Mouse (Mus musculus): ENCODE data around the gene Nle1. TPM values are rescaled to one million over a fixed set of nuclear protein-coding genes. Genes with fewer than 3 reads are reported as not detected.

The Nle1 gene
- total and polyA plus RNA-seq, 3 experiments = 97.3 to 103 TPM; not detected in 1

- DNase-seq (ENCODE audit: low read depth, low spot score) = no peak
- no peak overlapping the region for H3K4me3 ChIP-seq (ENCODE audit: control insufficient read depth in 1 of 2, insufficient read depth in 1 of 2, low read depth in 2 of 2, low read length in 2 of 2)
- H3K79me2 ChIP-seq (ENCODE audit: control insufficient read depth, insufficient read depth, low read length, poor library complexity) = peaks cover 2% of the 10 kb centered on the region; the same call in 1 of the 2 replicates
- peaks cover 0 to 36% of the 10 kb centered on the region in 2 experiments; a peak in 2 of 4 replicates for H3K36me3 ChIP-seq (ENCODE audit: control insufficient read depth in 1 of 2, insufficient read depth in 2 of 2, low read length in 2 of 2)
- H3K27ac ChIP-seq (ENCODE audit: control insufficient read depth, low read depth, low read length) = no peak overlapping the region
- no peak for TF ChIP-seq ZMIZ1 (IDR thresholded peaks at IDR 0.05; ENCODE audit: low read depth, low read length)
- no peak for TF ChIP-seq E2F4 (IDR thresholded peaks at IDR 0.05; ENCODE audit: borderline replicate concordance, low read depth, low read length)
- no peak for TF ChIP-seq NELFE (IDR thresholded peaks at IDR 0.05; ENCODE audit: low read depth, low read length)
- no peak for TF ChIP-seq EP300 (IDR thresholded peaks at IDR 0.05; ENCODE audit: low read depth in 1 of 2, low read length in 2 of 2)
- TF ChIP-seq UBTF (IDR thresholded peaks at IDR 0.05; ENCODE audit: borderline replicate concordance, insufficient read depth, low read depth, low read length) = no peak
- H3K9ac ChIP-seq (ENCODE audit: control insufficient read depth, low read depth, low read length, poor library complexity, severe bottlenecking) = no peak overlapping the region
- H3K4me1 ChIP-seq (ENCODE audit: control insufficient read depth in 1 of 2, insufficient read depth in 2 of 2, low read length in 2 of 2) = peaks cover 21 to 34% of the 10 kb centered on the region in 2 experiments
- H3K9me3 ChIP-seq (replicated peaks; ENCODE audit: insufficient read depth, low read length) = no peaks in the 10 kb centered on the region
- H3K27me3 ChIP-seq (ENCODE audit: control insufficient read depth in 1 of 2, insufficient read depth in 2 of 2, low read length in 2 of 2) = no peaks in the 10 kb centered on the region
Observed at GRCm38 (mm10) chr11:82863059-82863458, 45.2 kb downstream of the Nle1 start.

- H3K27ac ChIP-seq (ENCODE audit: control insufficient read depth, low read depth, low read length) = no peak overlapping the region
- H3K79me2 ChIP-seq (ENCODE audit: control insufficient read depth, insufficient read depth, low read length, poor library complexity) = no peaks in the 10 kb centered on the region
- H3K36me3 ChIP-seq (ENCODE audit: control insufficient read depth in 1 of 2, insufficient read depth in 2 of 2, low read length in 2 of 2) = peaks cover 0 to 32% of the 10 kb centered on the region in 2 experiments; a peak in 2 of 4 replicates
- H3K27me3 ChIP-seq (ENCODE audit: control insufficient read depth in 1 of 2, insufficient read depth in 2 of 2, low read length in 2 of 2) = no peaks in the 10 kb centered on the region
- TF ChIP-seq CTCF (IDR thresholded peaks at IDR 0.05 in 2 of 3, conservative IDR thresholded peaks at IDR 0.05 in 1 of 3; ENCODE audit: control insufficient read depth in 1 of 3, insufficient read depth in 1 of 3, low read depth in 2 of 3, low read length in 3 of 3, poor library complexity in 1 of 3, severe bottlenecking in 1 of 3) (no peak), SIN3A (IDR thresholded peaks at IDR 0.05; ENCODE audit: low read length) (no peak), ZC3H11A (IDR thresholded peaks at IDR 0.05; ENCODE audit: low read depth, low read length) (no peak), GATA1 (IDR thresholded peaks at IDR 0.05; ENCODE audit: low read depth, low read length) (no peak), HCFC1 (IDR thresholded peaks at IDR 0.05; ENCODE audit: low read depth, low read length) (no peak), USF2 (IDR thresholded peaks at IDR 0.05; ENCODE audit: borderline replicate concordance in 1 of 2, insufficient read depth in 1 of 2, low read depth in 1 of 2, low read length in 2 of 2) (no peak)
- no peaks in the 10 kb centered on the region for H3K9me3 ChIP-seq (replicated peaks; ENCODE audit: insufficient read depth, low read length)
- no peak overlapping the region for H3K9ac ChIP-seq (ENCODE audit: control insufficient read depth, low read depth, low read length, poor library complexity, severe bottlenecking)
- no peak overlapping the region for H3K4me3 ChIP-seq (ENCODE audit: control insufficient read depth in 1 of 2, insufficient read depth in 1 of 2, low read depth in 2 of 2, low read length in 2 of 2)
- H3K4me1 ChIP-seq (ENCODE audit: control insufficient read depth in 1 of 2, insufficient read depth in 2 of 2, low read length in 2 of 2) = peaks cover 21 to 30% of the 10 kb centered on the region in 2 experiments
- DNase-seq (ENCODE audit: low read depth, low spot score) = no peak
Observed at GRCm38 (mm10) chr11:82862638-82863037, 45.6 kb downstream of the Nle1 start.

GRCm38 (mm10) chr11:82861558-82861957 lies 46.7 kb downstream of the Nle1 start:
- no peak overlapping the region for H3K4me3 ChIP-seq (ENCODE audit: control insufficient read depth in 1 of 2, insufficient read depth in 1 of 2, low read depth in 2 of 2, low read length in 2 of 2)
- no peak for TF ChIP-seq SMC3 (IDR thresholded peaks at IDR 0.05; ENCODE audit: low read depth, low read length)
- no peak for TF ChIP-seq RAD21 (IDR thresholded peaks at IDR 0.05; ENCODE audit: low read depth, low read length)
- no peak for TF ChIP-seq EP300 (IDR thresholded peaks at IDR 0.05; ENCODE audit: low read depth in 1 of 2, low read length in 2 of 2)
- no peak for TF ChIP-seq TBP (IDR thresholded peaks at IDR 0.05; ENCODE audit: low read depth, low read length)
- no peak for TF ChIP-seq POLR2AphosphoS2 (IDR thresholded peaks at IDR 0.05; ENCODE audit: low read length)
- no peak for TF ChIP-seq MEF2A (IDR thresholded peaks at IDR 0.05; ENCODE audit: extremely low read depth, insufficient replicate concordance, low read depth, low read length, poor library complexity, severe bottlenecking)
- no peak for TF ChIP-seq USF1 (IDR thresholded peaks at IDR 0.05; ENCODE audit: low read depth, low read length)
- TF ChIP-seq NELFE (IDR thresholded peaks at IDR 0.05; ENCODE audit: low read depth, low read length) = no peak
- no peak for TF ChIP-seq TCF12 (IDR thresholded peaks at IDR 0.05; ENCODE audit: low read depth, low read length)
- no peak for TF ChIP-seq MAX (IDR thresholded peaks at IDR 0.05; ENCODE audit: low read length)
- no peak for TF ChIP-seq KAT2A (conservative IDR thresholded peaks at IDR 0.05; ENCODE audit: low read depth, low read length)
- TF ChIP-seq MYB (IDR thresholded peaks at IDR 0.05; ENCODE audit: low read depth, low read length) = no peak
- TF ChIP-seq CTCF (IDR thresholded peaks at IDR 0.05 in 2 of 3, conservative IDR thresholded peaks at IDR 0.05 in 1 of 3; ENCODE audit: control insufficient read depth in 1 of 3, insufficient read depth in 1 of 3, low read depth in 2 of 3, low read length in 3 of 3, poor library complexity in 1 of 3, severe bottlenecking in 1 of 3) = no peak
- no peaks in the 10 kb centered on the region for H3K79me2 ChIP-seq (ENCODE audit: control insufficient read depth, insufficient read depth, low read length, poor library complexity)
- H3K27me3 ChIP-seq (ENCODE audit: control insufficient read depth in 1 of 2, insufficient read depth in 2 of 2, low read length in 2 of 2) = no peaks in the 10 kb centered on the region
- H3K36me3 ChIP-seq (ENCODE audit: control insufficient read depth in 1 of 2, insufficient read depth in 2 of 2, low read length in 2 of 2) = peaks cover 0 to 21% of the 10 kb centered on the region in 2 experiments; a peak in 2 of 4 replicates
- no peak for DNase-seq (ENCODE audit: low read depth, low spot score)
- H3K27ac ChIP-seq (ENCODE audit: control insufficient read depth, low read depth, low read length) = no peak overlapping the region
- H3K4me1 ChIP-seq (ENCODE audit: control insufficient read depth in 1 of 2, insufficient read depth in 2 of 2, low read length in 2 of 2) = peaks cover 14 to 22% of the 10 kb centered on the region in 2 experiments
- H3K9ac ChIP-seq (ENCODE audit: control insufficient read depth, low read depth, low read length, poor library complexity, severe bottlenecking) = no peak overlapping the region
- no peaks in the 10 kb centered on the region for H3K9me3 ChIP-seq (replicated peaks; ENCODE audit: insufficient read depth, low read length)

All from MEL (cell line).